Mouse (Mus musculus) lung, postnatal 0 days (tissue): ENCODE measurements around the gene Cenpn. TPM values are rescaled to one million over a fixed set of nuclear protein-coding genes. Genes with fewer than 3 reads are reported as not detected.

Experiments used
- ATAC-seq: fragments of 200-750 bp; cut with Nextera tagmentation; 2 replicates; pipeline ENCODE4 v1.8.0; 2017; ENCODE audit warnings: moderate library complexity
- DNase-seq: peaks from one replicate; pipeline ENCODE4 v3.0.0-alpha.2; 2016; ENCODE audit warnings: low spot score
- H3K27ac ChIP-seq: fragments of 300-500 bp; sonication (generic); 2 replicates; pipeline ENCODE4 v1.5.1; 2014; ENCODE audit warnings: antibody characterized with exemption, mild to moderate bottlenecking, low read length, mixed read lengths
- H3K27me3 ChIP-seq: fragments of 300-500 bp; sonication (generic); replicated peaks from 2 replicates; pipeline ENCODE4 v1.6.1; 2014; ENCODE audit warnings: low read length, mixed read lengths; ENCODE audit not compliant: insufficient read depth
- H3K36me3 ChIP-seq: fragments of 300-500 bp; sonication (generic); 2 replicates; pipeline ENCODE4 v1.6.1; 2014; ENCODE audit warnings: low read length, mixed read lengths; ENCODE audit not compliant: insufficient read depth
- H3K4me1 ChIP-seq: fragments of 300-500 bp; sonication (generic); 2 replicates; pipeline ENCODE4 v1.6.1; 2014; ENCODE audit warnings: antibody characterized with exemption, low read depth, low read length, mixed read lengths; ENCODE audit not compliant: insufficient read depth
- H3K4me2 ChIP-seq: fragments of 300-500 bp; sonication (generic); replicated peaks from 2 replicates; pipeline ENCODE4 v1.6.1; 2014; ENCODE audit warnings: low read depth, mild to moderate bottlenecking, low read length, moderate library complexity, mixed read lengths
- H3K4me3 ChIP-seq: fragments of 300-500 bp; sonication (generic); 2 replicates; pipeline ENCODE4 v1.5.1; 2014; ENCODE audit warnings: low read depth, low read length
- H3K9ac ChIP-seq: fragments of 300-500 bp; sonication (generic); replicated peaks from 2 replicates; pipeline ENCODE4 v1.6.1; 2014; ENCODE audit warnings: low read depth, mild to moderate bottlenecking
- H3K9me3 ChIP-seq: fragments of 300-500 bp; sonication (generic); 2 replicates; pipeline ENCODE4 v1.6.1; 2016; ENCODE audit warnings: low read length, mixed read lengths
- CTCF ChIP-seq: IDR thresholded peaks from 2 replicates; pipeline ENCODE4 v1.5.1; 2016; ENCODE audit warnings: antibody characterized with exemption, mild to moderate bottlenecking
- EP300 ChIP-seq: IDR thresholded peaks from 2 replicates; pipeline ENCODE4 v1.6.1; 2016; ENCODE audit warnings: antibody characterized with exemption, mild to moderate bottlenecking, control low read depth
- WGBS: fragments of 180-500 bp; shearing (Covaris S2); extraction: QIAGEN DNeasy Blood & Tissue Kit; methylation state at CpG from one replicate; pipeline ENCODE4 v1.1.7; 2014; 5-methylcytosine and 5-hydroxymethylcytosine counted together
- polyA plus RNA-seq: library from polyadenylated mRNA; unstranded; fragments of >200 nt; fragmentation: Nextera tagmentation; extraction: Ambion mirVana; gene quantifications from 2 replicates; pipeline ENCODE4 v1.2.1, GENCODE M21; 2015

Gene Cenpn
- polyA plus RNA-seq, 1 experiment from 2014 or later = 2.7 TPM

GRCm38 (mm10) chr8:116978631-116979256 is 57.2 kb downstream of the Cenpn start, which contains the start of gene 1700030J22Rik:
1700030J22Rik (minus strand) TSS chr8:116978959.
- ATAC-seq (peak; percentile 99), DNase-seq (peak; percentile 99)
- Histone ChIP-seq H3K9me3 (no peaks in the 10 kb centered on the region), H3K36me3 (no peaks in the 10 kb centered on the region), H3K27me3 (no peaks in the 10 kb centered on the region), H3K4me1 (no peaks in the 10 kb centered on the region), H3K27ac (peak within 1 kb of the TSS; percentile 57), H3K4me3 (peak within 1 kb of the TSS; percentile 69), H3K4me2 (peak within 1 kb of the TSS; percentile 59), H3K9ac (peak within 1 kb of the TSS; percentile 30; the same call in 1 of the 2 replicates)
- under 1% methylated on average over 46 of the region's 46 CpGs for WGBS
- TF ChIP-seq EP300 (no peak), CTCF (peak; percentile 66)

- H3K36me3 ChIP-seq = no peaks in the 10 kb centered on the region
- no peaks in the 10 kb centered on the region for H3K27me3 ChIP-seq
- H3K9me3 ChIP-seq = no peaks in the 10 kb centered on the region
- TF ChIP-seq CTCF (peak; percentile 82), EP300 (no peak)
- ATAC-seq = no peak
- peak; percentile 88 for DNase-seq
- no peak overlapping the region for H3K4me2 ChIP-seq
- H3K4me1 ChIP-seq = no peaks in the 10 kb centered on the region
- WGBS = 19% methylated on average over 4 of the region's 4 CpGs
- H3K4me3 ChIP-seq = no peak overlapping the region
- no peak overlapping the region for H3K27ac ChIP-seq
- H3K9ac ChIP-seq = no peak overlapping the region
These were observed 58.6 kb downstream of the Cenpn start for GRCm38 (mm10) chr8:116980117-116980516.

GRCm38 (mm10) chr8:116989842-116990241 is 68.3 kb downstream of the Cenpn start:
- TF ChIP-seq CTCF = peak; percentile 30
- TF ChIP-seq EP300 = no peak
- Histone ChIP-seq H3K27me3 (no peaks in the 10 kb centered on the region), H3K9ac (no peak overlapping the region), H3K27ac (no peak overlapping the region), H3K4me1 (0 out of 2 replicates have a peak, but pooled peaks cover 3% of the 10 kb centered on the region), H3K36me3 (no peaks in the 10 kb centered on the region), H3K4me3 (no peak overlapping the region), H3K4me2 (no peak overlapping the region), H3K9me3 (no peaks in the 10 kb centered on the region)
- no peak for ATAC-seq
- no peak for DNase-seq
- 94% methylated on average over 3 of the region's 3 CpGs for WGBS

Other genes with a start within 250 kb of the Cenpn start
- 11.1 and 11.7 TPM in 2 replicates for gene Cdyl2, start 188.7 kb upstream of the Cenpn start, polyA plus RNA-seq
- 28.6 and 36.6 TPM in 2 replicates for gene Cmc2, start 275 bp upstream of the Cenpn start, polyA plus RNA-seq
- gene Atmin, start 21.7 kb downstream of the Cenpn start, polyA plus RNA-seq = 8.7 and 9.7 TPM in 2 replicates
- 2.6 TPM in 2 replicates for gene 1700030J22Rik, start 57.2 kb downstream of the Cenpn start, polyA plus RNA-seq
- 40.1 and 47.2 TPM in 2 replicates for gene Gcsh, start 71.8 kb downstream of the Cenpn start, polyA plus RNA-seq
- 0.06 TPM in 1 of 2 replicates, not detected in the other for gene Pkd1l2, start 160.7 kb downstream of the Cenpn start, polyA plus RNA-seq
- 0.10 TPM in 1 of 2 replicates, not detected in the other for gene Bco1, start 174.1 kb downstream of the Cenpn start, polyA plus RNA-seq
- 3.3 and 4.2 TPM in 2 replicates for gene Gan, start 236.4 kb downstream of the Cenpn start, polyA plus RNA-seq